ENCODE assay signal across 20 mouse cellular contexts in the genomic region with DNA sequence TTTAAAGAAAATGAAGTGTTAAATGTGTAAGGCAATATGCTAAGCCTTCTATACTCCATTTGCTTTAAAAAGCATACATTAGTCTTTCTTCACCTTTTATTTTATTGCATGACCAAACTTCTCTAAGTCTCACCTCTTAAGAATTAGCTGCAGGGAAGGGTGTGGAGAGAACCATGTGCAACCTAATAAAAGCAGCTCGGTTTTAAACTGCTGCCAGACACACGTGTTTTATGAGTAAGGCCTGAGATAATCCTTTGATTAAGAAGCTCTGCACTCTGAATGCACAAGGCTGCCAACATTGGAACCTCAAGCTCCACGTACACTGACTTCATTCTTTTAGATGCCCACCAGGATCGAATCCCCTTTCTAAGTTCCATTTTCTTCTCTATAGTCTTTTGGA.
DNase-seq lines count a peak whose midpoint lies in the region; ATAC-seq and TF ChIP-seq lines count a peak whose summit lies in the region.
"Had no signal": no experiment of that assay in that cellular context is flagged by ENCODE, and none has a peak within 500 bp of the region (broad histone marks: within the 10 kb centered on the region; RNA-seq: fewer than 3 reads in every experiment).

No protein-coding gene starts in this region.

- H3K36me3 ChIP-seq in heart, embryonic 16.5 days (ENCODE audit: control insufficient read depth, insufficient read depth): no peaks in the 10 kb centered on the region
- H3K36me3 ChIP-seq in stomach, postnatal 0 days (ENCODE audit: control insufficient read depth, insufficient read depth, low read length): no peaks in the 10 kb centered on the region; the same call in 1 of the 2 replicates
- no peaks in the 10 kb centered on the region for H3K36me3 ChIP-seq in intestine, postnatal 0 days (ENCODE audit: control insufficient read depth, insufficient read depth)
- H3K36me3 ChIP-seq: intestine, embryonic 15.5 days; lung, embryonic 15.5 days had no signal

- H3K9me3 ChIP-seq in heart, embryonic 16.5 days (replicated peaks; ENCODE audit: control insufficient read depth, low read length): no peaks in the 10 kb centered on the region
- no peaks in the 10 kb centered on the region for H3K9me3 ChIP-seq in stomach, postnatal 0 days (ENCODE audit: control insufficient read depth, low read length)
- no peaks in the 10 kb centered on the region for H3K9me3 ChIP-seq in intestine, postnatal 0 days (ENCODE audit: control insufficient read depth)
- H3K9me3 ChIP-seq: embryonic facial prominence, embryonic 13.5 days; forebrain, embryonic 10.5 days; hindbrain, embryonic 13.5 days; intestine, embryonic 15.5 days; limb, embryonic 13.5 days; lung, embryonic 15.5 days had no signal

- ATAC-seq in heart, embryonic 16.5 days (replicated peaks; ENCODE audit: extremely low read depth, insufficient read depth, low FRiP score): 0 out of 2 replicates have a peak, but pooled peaks have one; percentile 23
- peak; percentile 29; the same call in 1 of the 2 replicates for ATAC-seq in stomach, postnatal 0 days (ENCODE audit: low FRiP score, low TSS enrichment)
- ATAC-seq in intestine, postnatal 0 days: no peak
- ATAC-seq: forebrain, postnatal 0 days; intestine, embryonic 15.5 days had no signal

- no peak for DNase-seq in heart, postnatal 10 days
- peak; percentile 25 for DNase-seq in NIH3T3 (ENCODE audit: low read depth)
- peak; percentile 18 for DNase-seq in fibroblast of lung, adult 2 months (ENCODE audit: low read depth)
- DNase-seq in stomach, postnatal 0 days (ENCODE audit: low spot score): no peak
- DNase-seq in lung, postnatal 4 days: no peak
- DNase-seq: adrenal gland, adult 2 months; cerebellum, postnatal 10 days; forebrain, postnatal 0 days; midbrain, embryonic 14.5 days; right cerebral cortex, postnatal 14 days; spleen, adult 18-20 months had no signal

- no peak for TF ChIP-seq CTCF in stomach, postnatal 0 days (IDR thresholded peaks at IDR 0.05; ENCODE audit: low read depth)
- no peak for TF ChIP-seq CTCF in intestine, postnatal 0 days (IDR thresholded peaks at IDR 0.05; ENCODE audit: low read depth)

- peak; percentile 27 for TF ChIP-seq EP300 in stomach, postnatal 0 days (optimal IDR thresholded peaks at IDR 0.05)

- H3K4me2 ChIP-seq in heart, embryonic 16.5 days (ENCODE audit: low read depth, low read length): no peak overlapping the region
- no peak overlapping the region for H3K4me2 ChIP-seq in stomach, postnatal 0 days (replicated peaks; ENCODE audit: low read depth)
- H3K4me2 ChIP-seq in intestine, postnatal 0 days (replicated peaks; ENCODE audit: low read depth): no peak overlapping the region
- H3K4me2 ChIP-seq: embryonic facial prominence, embryonic 13.5 days; hindbrain, embryonic 13.5 days; intestine, embryonic 15.5 days; limb, embryonic 13.5 days; lung, embryonic 15.5 days had no signal

- 41% methylated on average over 4 of the region's 4 CpGs for WGBS in heart, embryonic 16.5 days
- WGBS in stomach, postnatal 0 days: 28% methylated on average over 4 of the region's 4 CpGs
- WGBS in intestine, postnatal 0 days: 42% methylated on average over 4 of the region's 4 CpGs

- intact Hi-C loops in heart, postnatal 10 days (cut with DNase I): no loop called here

- no peak overlapping the region for H3K4me3 ChIP-seq in heart, embryonic 16.5 days (ENCODE audit: low read length)
- no peak overlapping the region for H3K4me3 ChIP-seq in stomach, postnatal 0 days (ENCODE audit: low read depth, low read length)
- H3K4me3 ChIP-seq in intestine, postnatal 0 days (ENCODE audit: low read depth, low read length): no peak overlapping the region
- H3K4me3 ChIP-seq: embryonic facial prominence, embryonic 13.5 days; forebrain, embryonic 10.5 days; hindbrain, embryonic 13.5 days; intestine, embryonic 15.5 days; limb, embryonic 13.5 days; lung, embryonic 15.5 days had no signal

- no peaks in the 10 kb centered on the region for H3K27me3 ChIP-seq in heart, embryonic 16.5 days (ENCODE audit: control insufficient read depth, insufficient read depth, low read length)
- no peaks in the 10 kb centered on the region for H3K27me3 ChIP-seq in stomach, postnatal 0 days (ENCODE audit: control insufficient read depth, insufficient read depth, low read length)
- no peaks in the 10 kb centered on the region for H3K27me3 ChIP-seq in intestine, postnatal 0 days (replicated peaks; ENCODE audit: control insufficient read depth, insufficient read depth, low read length)
- H3K27me3 ChIP-seq: embryonic facial prominence, embryonic 13.5 days; hindbrain, embryonic 13.5 days; intestine, embryonic 15.5 days; limb, embryonic 13.5 days; lung, embryonic 15.5 days had no signal

- H3K4me1 ChIP-seq in heart, embryonic 16.5 days (ENCODE audit: control insufficient read depth, insufficient read depth, low read length): peaks cover 17% of the 10 kb centered on the region
- H3K4me1 ChIP-seq in stomach, postnatal 0 days (replicated peaks; ENCODE audit: control insufficient read depth, insufficient read depth): peaks cover under 1% of the 10 kb centered on the region; the same call in 1 of the 2 replicates
- H3K4me1 ChIP-seq in intestine, postnatal 0 days (replicated peaks; ENCODE audit: control insufficient read depth, insufficient read depth, low read length): no peaks in the 10 kb centered on the region
- H3K4me1 ChIP-seq: embryonic facial prominence, embryonic 13.5 days; intestine, embryonic 15.5 days had no signal

- H3K9ac ChIP-seq in heart, embryonic 16.5 days (ENCODE audit: low read length): no peak overlapping the region
- no peak overlapping the region for H3K9ac ChIP-seq in stomach, postnatal 0 days (ENCODE audit: low read length)
- no peak overlapping the region for H3K9ac ChIP-seq in intestine, postnatal 0 days (ENCODE audit: low read depth, low read length)
- H3K9ac ChIP-seq: embryonic facial prominence, embryonic 13.5 days; forebrain, postnatal 0 days; hindbrain, embryonic 13.5 days; intestine, embryonic 15.5 days; limb, embryonic 13.5 days; liver, embryonic 14.5 days; lung, embryonic 15.5 days had no signal

- no peak overlapping the region; the same call in 1 of the 2 replicates for H3K27ac ChIP-seq in heart, embryonic 16.5 days (ENCODE audit: low read length)
- no peak overlapping the region for H3K27ac ChIP-seq in stomach, postnatal 0 days (replicated peaks)
- no peak overlapping the region for H3K27ac ChIP-seq in intestine, postnatal 0 days (ENCODE audit: low read depth, low read length)
- H3K27ac ChIP-seq: forebrain, embryonic 10.5 days; hindbrain, embryonic 13.5 days; intestine, embryonic 15.5 days; limb, embryonic 13.5 days; liver, embryonic 14.5 days had no signal

Comparison
In these comparisons a context has a peak if more than half of its experiments do, and no peak if none do; other contexts are left out.
1. DNase-seq: peak in NIH3T3 (single experiment) and fibroblast of lung, adult 2 months (single experiment); none in heart, postnatal 10 days (0 of 2), stomach, postnatal 0 days (single experiment) and lung, postnatal 4 days (0 of 2).